Mouse (Mus musculus) hindbrain, embryonic 16.5 days (tissue): ENCODE data around the gene Fos. TPM values are rescaled to one million over a fixed set of nuclear protein-coding genes. Genes with fewer than 3 reads are reported as not detected.

Experiments used
- ATAC-seq: fragments of 200-750 bp; cut with Nextera tagmentation; 2 replicates; pipeline ENCODE4 v1.8.0; 2017; ENCODE audit warnings: moderate TSS enrichment, moderate library complexity
- H3K27ac ChIP-seq: fragments of 300-500 bp; sonication (generic); 2 replicates; pipeline ENCODE4 v1.5.1; 2014; ENCODE audit warnings: low read depth, mild to moderate bottlenecking, control low read depth, low read length, moderate library complexity
- H3K27me3 ChIP-seq: fragments of 300-500 bp; sonication (generic); replicated peaks from 2 replicates; pipeline ENCODE4 v1.6.1; 2014; ENCODE audit warnings: low read length; ENCODE audit not compliant: control insufficient read depth, insufficient read depth
- H3K36me3 ChIP-seq: fragments of 300-500 bp; sonication (generic); 2 replicates; pipeline ENCODE4 v1.6.1; 2014; ENCODE audit warnings: mild to moderate bottlenecking, low read length, moderate library complexity, mixed read lengths; ENCODE audit not compliant: control insufficient read depth, insufficient read depth
- H3K4me1 ChIP-seq: fragments of 300-500 bp; sonication (generic); 2 replicates; pipeline ENCODE4 v1.6.1; 2014; ENCODE audit warnings: low read depth, low read length; ENCODE audit not compliant: control insufficient read depth, insufficient read depth
- H3K4me2 ChIP-seq: fragments of 300-500 bp; sonication (generic); 2 replicates; pipeline ENCODE4 v1.6.1; 2014; ENCODE audit warnings: mild to moderate bottlenecking, low read length, control low read depth, moderate library complexity
- H3K4me3 ChIP-seq: fragments of 300-500 bp; sonication (generic); 2 replicates; pipeline ENCODE4 v1.5.1; 2014; ENCODE audit warnings: mild to moderate bottlenecking, low read length, control low read depth, moderate library complexity
- H3K9ac ChIP-seq: fragments of 300-500 bp; sonication (generic); 2 replicates; pipeline ENCODE4 v1.6.1; 2014; ENCODE audit warnings: low read depth, mild to moderate bottlenecking, control low read depth, low read length, moderate library complexity
- H3K9me3 ChIP-seq: fragments of 300-500 bp; sonication (generic); 2 replicates; pipeline ENCODE4 v1.6.1; 2014; ENCODE audit warnings: mild to moderate bottlenecking, low read length, moderate library complexity; ENCODE audit not compliant: control insufficient read depth
- WGBS: fragments of 180-500 bp; shearing (Covaris S2); extraction: QIAGEN DNeasy Blood & Tissue Kit; methylation state at CpG from one replicate; pipeline ENCODE4 v1.1.7; 2014; 5-methylcytosine and 5-hydroxymethylcytosine counted together
- polyA plus RNA-seq: library from polyadenylated mRNA; unstranded; fragments of >200 nt; fragmentation: Nextera tagmentation; extraction: Ambion mirVana; gene quantifications from 2 replicates; pipeline ENCODE4 v1.2.1, GENCODE M21; 2015

Gene Fos
- polyA plus RNA-seq, 1 experiment from 2014 or later = 3.9 TPM

DNA sequence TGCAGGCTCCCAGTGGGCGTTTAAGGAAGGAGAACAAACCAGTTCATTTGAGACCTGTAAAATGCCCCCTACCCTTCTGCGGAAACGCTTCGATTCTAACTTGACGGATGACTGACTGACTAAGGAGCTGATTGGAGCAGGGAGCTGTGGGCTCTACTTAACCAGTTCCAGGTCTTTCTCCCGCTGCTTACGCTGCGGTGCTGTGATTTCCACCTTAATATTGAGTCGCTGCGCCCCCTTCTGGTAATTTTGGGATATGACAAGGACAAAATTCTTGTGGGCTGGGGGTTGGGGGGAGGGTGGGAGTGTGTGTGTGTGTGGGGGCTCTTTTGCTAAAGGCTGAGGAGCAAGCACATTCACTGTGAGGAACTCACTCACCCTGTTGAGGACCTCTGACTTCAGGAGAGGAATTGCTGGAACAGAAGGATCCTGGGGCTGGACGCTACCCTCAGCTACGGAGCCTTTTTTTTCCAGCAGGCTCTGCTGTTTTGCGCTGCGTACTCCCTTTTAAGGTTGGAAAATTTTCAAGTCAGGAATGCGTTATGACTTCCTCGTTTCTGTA lies 18.5 kb downstream of the Fos start:
- Histone ChIP-seq H3K4me3 (peak overlapping the region; percentile 21; the same call in 1 of the 2 replicates), H3K9ac (0 out of 2 replicates have a peak overlapping the region, but pooled peaks have one; percentile 47), H3K27ac (no peak overlapping the region), H3K4me2 (peak overlapping the region; percentile 50), H3K36me3 (no peaks in the 10 kb centered on the region), H3K27me3 (no peaks in the 10 kb centered on the region), H3K4me1 (peaks cover 8% of the 10 kb centered on the region), H3K9me3 (no peaks in the 10 kb centered on the region)
- ATAC-seq = peak; percentile 80
- WGBS = 21% methylated on average over 16 of the region's 16 CpGs

DNA sequence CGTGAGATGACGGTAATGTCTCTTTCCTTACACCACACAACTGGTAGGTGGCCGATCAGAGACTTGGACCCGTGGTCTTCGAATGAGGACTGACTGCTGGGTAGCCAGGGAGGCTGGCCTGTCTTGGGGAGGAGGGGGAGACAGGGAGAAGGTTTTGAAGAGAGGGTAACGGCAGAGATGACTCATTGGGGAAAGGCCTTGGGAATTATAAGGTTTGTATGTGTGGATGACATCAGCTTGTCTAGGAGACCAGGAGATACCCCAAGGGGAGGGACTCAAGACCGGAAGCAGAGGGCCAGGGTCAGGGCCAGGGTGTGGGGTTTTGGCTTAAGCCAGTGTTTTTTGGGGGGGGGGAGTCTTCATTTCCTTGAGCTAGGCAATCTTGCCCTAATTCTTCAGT lies 22.6 kb downstream of the Fos start:
- H3K4me3 ChIP-seq = no peak overlapping the region
- H3K27me3 ChIP-seq = no peaks in the 10 kb centered on the region
- H3K9me3 ChIP-seq = no peaks in the 10 kb centered on the region
- no peak for ATAC-seq
- H3K27ac ChIP-seq = no peak overlapping the region
- no peak overlapping the region for H3K4me2 ChIP-seq
- 81% methylated on average over 7 of the region's 7 CpGs for WGBS
- peaks cover 3% of the 10 kb centered on the region; the same call in 1 of the 2 replicates for H3K4me1 ChIP-seq
- no peaks in the 10 kb centered on the region for H3K36me3 ChIP-seq
- no peak overlapping the region for H3K9ac ChIP-seq

DNA sequence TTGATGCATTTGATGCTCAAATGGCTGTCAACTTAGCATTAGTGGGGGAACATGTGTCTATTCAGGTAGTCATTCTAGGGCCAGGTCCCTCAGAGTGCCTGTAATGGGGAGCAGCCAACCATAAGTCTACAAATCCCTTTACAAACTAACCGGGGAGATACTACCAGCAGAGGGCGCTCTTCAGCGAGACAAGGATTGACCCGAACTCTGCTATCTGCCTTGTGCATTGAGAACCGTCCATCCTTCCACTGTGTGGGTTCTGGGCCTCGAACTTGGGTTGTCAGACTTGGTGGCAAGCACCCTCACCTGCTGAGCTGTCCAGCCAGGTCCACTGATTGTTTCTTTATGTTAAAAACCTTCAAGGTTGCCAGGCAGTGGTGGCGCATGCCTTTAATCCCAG lies 23.1 kb downstream of the Fos start:
- Histone ChIP-seq H3K27me3 (no peaks in the 10 kb centered on the region), H3K9ac (no peak overlapping the region), H3K4me1 (peaks cover 3% of the 10 kb centered on the region; the same call in 1 of the 2 replicates), H3K36me3 (no peaks in the 10 kb centered on the region), H3K4me2 (no peak overlapping the region), H3K9me3 (peaks cover 4% of the 10 kb centered on the region; the same call in 1 of the 2 replicates), H3K4me3 (no peak overlapping the region), H3K27ac (no peak overlapping the region)
- ATAC-seq = no peak
- WGBS = 22% methylated on average over 7 of the region's 7 CpGs

DNA sequence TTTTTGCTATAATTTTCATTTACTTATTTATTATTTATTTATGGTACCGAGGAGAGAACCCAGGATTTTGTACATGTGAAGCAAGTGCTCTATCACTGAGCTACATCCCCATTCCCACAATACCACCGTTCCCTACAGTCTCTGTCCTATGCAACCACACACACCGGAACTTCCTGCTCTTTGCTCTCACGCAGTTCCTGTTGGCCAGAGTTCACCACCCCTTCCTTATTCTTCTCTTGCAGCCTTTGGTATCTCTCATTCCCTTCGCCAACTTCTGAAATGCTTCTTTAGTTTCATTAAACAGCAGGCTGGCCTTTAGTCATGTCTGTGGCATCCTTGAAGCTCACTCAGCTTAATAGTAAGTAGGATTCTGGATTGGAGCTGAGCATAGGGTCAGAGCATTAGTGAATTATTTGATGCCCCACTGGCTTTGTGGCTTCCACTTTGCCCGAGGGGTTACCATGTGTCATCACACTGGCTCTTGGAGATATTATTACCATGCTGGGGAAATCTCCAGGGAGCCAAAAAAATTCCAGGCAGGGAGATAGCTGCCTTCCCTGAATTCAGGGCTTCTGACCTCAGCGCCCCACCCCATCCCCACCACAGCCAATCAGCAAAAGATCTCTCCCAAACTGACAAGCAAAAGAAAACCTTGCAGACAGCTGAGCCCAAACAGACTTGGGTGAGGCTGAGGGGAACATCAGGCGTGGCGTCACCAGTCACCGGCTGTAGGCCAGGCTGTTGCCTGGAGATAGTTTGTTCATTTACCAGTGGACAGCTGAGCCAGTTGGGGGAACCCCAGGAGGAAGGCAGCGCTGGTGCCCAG lies 23.8 kb downstream of the Fos start:
- ATAC-seq = peak; percentile 37; the same call in 1 of the 2 replicates
- no peaks in the 10 kb centered on the region for H3K27me3 ChIP-seq
- no peak overlapping the region for H3K9ac ChIP-seq
- WGBS = 58% methylated on average over 11 of the region's 11 CpGs
- peaks cover 4% of the 10 kb centered on the region; the same call in 1 of the 2 replicates for H3K9me3 ChIP-seq
- no peak overlapping the region for H3K27ac ChIP-seq
- no peak overlapping the region for H3K4me2 ChIP-seq
- no peak overlapping the region for H3K4me3 ChIP-seq
- H3K4me1 ChIP-seq = no peaks in the 10 kb centered on the region
- no peaks in the 10 kb centered on the region for H3K36me3 ChIP-seq

DNA sequence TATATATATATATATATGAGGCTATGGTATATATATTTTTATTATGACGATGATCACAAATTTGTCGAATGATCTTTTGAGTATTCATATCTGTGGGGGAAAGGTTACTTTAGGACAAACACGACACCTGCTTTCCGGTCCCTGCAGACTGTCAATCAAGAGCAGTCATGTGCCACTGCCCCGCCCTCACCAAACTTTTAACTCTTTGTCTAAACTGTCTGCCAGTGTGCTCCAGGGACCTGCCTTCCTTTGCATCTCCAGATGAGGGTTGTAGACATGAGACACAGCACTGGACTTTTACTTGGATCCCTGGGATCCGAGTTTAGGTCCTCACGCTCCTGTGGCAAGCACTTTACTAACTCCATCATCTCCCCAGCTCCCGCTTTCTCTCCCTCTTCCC lies 25.3 kb downstream of the Fos start:
- no peak overlapping the region for H3K4me2 ChIP-seq
- H3K4me1 ChIP-seq = no peaks in the 10 kb centered on the region
- ATAC-seq = no peak
- H3K36me3 ChIP-seq = no peaks in the 10 kb centered on the region
- no peak overlapping the region for H3K4me3 ChIP-seq
- H3K27me3 ChIP-seq = no peaks in the 10 kb centered on the region
- H3K27ac ChIP-seq = no peak overlapping the region
- H3K9me3 ChIP-seq = peaks cover 4% of the 10 kb centered on the region; the same call in 1 of the 2 replicates
- WGBS = 81% methylated on average over 8 of the region's 8 CpGs
- H3K9ac ChIP-seq = no peak overlapping the region

DNA sequence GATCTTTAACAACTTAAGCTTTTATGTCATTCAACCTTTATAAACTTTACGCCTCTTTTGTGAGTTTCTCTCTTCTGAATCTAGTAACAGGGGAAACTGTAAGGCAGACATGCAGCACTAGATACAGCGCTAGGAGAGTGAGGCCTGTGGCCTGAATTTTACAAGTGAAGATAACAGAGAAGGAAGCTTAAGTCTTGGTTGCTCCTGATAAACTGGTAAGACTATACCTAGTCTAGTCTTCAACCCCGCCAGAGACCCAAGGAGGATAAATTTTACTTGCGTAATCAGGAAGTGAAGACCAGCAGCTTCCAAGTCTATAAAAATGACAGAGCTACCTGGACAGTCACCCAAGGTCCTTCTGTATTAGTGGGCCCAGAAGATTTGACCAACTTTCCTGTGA lies 29.0 kb downstream of the Fos start:
- Histone ChIP-seq H3K9me3 (peaks cover 10% of the 10 kb centered on the region), H3K36me3 (no peaks in the 10 kb centered on the region), H3K9ac (no peak overlapping the region), H3K4me3 (no peak overlapping the region), H3K4me2 (no peak overlapping the region), H3K27me3 (no peaks in the 10 kb centered on the region), H3K27ac (no peak overlapping the region), H3K4me1 (no peaks in the 10 kb centered on the region)
- WGBS = 95% methylated on average over 4 of the region's 4 CpGs
- ATAC-seq = no peak

DNA sequence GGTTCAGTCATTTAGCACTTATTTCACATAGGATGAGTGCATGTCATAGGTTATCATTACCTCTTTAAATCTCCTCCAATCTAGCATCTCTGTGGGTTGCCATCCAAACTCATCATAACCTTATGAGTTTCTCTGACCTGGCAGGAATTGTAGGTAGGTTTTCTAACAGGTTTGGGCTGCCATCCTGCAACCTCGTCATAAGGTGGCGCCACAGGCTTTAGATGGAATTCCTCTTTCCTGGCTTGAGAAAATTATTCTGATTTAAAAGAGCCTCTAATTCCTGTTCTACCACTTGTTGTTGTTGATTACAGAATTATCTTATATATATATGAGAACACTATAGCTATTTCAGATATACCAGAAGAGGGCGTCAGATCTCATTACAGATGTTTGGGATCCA lies 34.5 kb downstream of the Fos start:
- Histone ChIP-seq H3K4me2 (no peak overlapping the region), H3K4me1 (no peaks in the 10 kb centered on the region), H3K9me3 (peaks cover 6% of the 10 kb centered on the region), H3K9ac (no peak overlapping the region), H3K36me3 (no peaks in the 10 kb centered on the region), H3K27me3 (no peaks in the 10 kb centered on the region), H3K4me3 (no peak overlapping the region), H3K27ac (no peak overlapping the region)
- ATAC-seq = no peak
- 26% methylated on average over 3 of the region's 3 CpGs for WGBS

DNA sequence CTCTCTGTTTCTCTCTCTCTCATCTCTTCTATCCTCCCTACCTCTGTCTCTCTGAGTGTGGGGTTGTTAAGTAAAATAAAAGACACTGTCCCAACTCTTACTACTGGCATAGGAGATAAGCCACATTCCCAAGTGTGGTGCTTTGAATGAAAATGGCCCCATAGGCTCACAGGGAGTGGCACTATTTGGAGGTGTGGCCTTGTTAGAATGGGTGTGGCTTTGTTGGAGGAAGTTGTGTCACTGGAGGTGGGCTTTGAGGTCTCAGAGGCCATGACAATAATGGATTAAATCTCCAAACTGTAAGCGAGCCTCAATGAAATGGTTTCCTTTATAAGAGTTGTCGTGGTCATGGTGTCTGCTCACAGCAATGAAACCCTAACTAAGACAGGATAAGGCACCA lies 36.3 kb downstream of the Fos start:
- Histone ChIP-seq H3K4me1 (no peaks in the 10 kb centered on the region), H3K4me3 (no peak overlapping the region), H3K4me2 (no peak overlapping the region), H3K27ac (no peak overlapping the region), H3K27me3 (no peaks in the 10 kb centered on the region), H3K9ac (no peak overlapping the region), H3K9me3 (peaks cover under 1% of the 10 kb centered on the region), H3K36me3 (no peaks in the 10 kb centered on the region)
- no peak for ATAC-seq
- WGBS = 91% methylated on average over 2 of the region's 2 CpGs

DNA sequence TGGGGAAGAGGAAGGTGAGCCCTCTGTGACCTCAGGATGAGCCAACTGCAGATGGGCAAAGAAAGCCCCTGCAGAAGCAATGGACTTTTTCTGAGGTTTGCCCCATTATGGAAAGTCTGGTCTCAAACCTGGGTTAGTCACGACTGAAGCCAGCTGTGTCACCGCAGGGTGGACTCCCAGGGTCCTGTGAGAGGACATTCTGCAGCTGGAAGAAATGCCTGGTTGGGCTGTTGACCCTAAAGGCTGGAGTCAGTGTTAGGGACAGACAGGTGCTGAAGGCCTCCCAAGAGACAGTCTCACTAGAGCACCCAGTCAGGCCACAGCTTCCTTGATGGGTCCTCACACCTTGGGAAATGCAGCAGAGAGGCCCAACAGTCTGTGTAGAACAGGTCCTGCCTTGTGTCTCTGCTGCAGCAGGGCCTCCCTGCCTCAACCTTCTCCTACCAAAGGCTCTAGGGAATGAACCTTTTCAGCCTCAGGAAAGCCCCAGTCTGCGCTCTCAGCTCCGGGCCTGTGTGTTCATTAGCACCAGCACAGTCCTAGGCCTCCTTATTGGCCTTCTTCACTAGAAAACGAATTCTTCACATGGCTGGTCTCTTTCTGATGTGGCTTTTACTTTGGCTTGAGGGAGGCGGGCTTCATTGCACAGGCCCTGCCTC lies 40.2 kb downstream of the Fos start:
- Histone ChIP-seq H3K4me1 (no peaks in the 10 kb centered on the region), H3K27me3 (no peaks in the 10 kb centered on the region), H3K36me3 (no peaks in the 10 kb centered on the region), H3K4me2 (no peak overlapping the region), H3K9ac (no peak overlapping the region), H3K4me3 (no peak overlapping the region), H3K27ac (no peak overlapping the region), H3K9me3 (no peaks in the 10 kb centered on the region)
- WGBS = 69% methylated on average over 6 of the region's 6 CpGs
- no peak for ATAC-seq
